Mouse (Mus musculus) CD8-positive naive resting alpha-beta T cell, adult 2 months (primary cell): ENCODE measurements around the gene Irx6.

Experiments
- DNase-seq, 2 experiments: peaks; one replicate each; pipeline ENCODE4 v3.0.0; 2022; ENCODE audit warnings: low read depth in 2 of 2, low spot score in 2 of 2

Irx6 gene

DNA sequence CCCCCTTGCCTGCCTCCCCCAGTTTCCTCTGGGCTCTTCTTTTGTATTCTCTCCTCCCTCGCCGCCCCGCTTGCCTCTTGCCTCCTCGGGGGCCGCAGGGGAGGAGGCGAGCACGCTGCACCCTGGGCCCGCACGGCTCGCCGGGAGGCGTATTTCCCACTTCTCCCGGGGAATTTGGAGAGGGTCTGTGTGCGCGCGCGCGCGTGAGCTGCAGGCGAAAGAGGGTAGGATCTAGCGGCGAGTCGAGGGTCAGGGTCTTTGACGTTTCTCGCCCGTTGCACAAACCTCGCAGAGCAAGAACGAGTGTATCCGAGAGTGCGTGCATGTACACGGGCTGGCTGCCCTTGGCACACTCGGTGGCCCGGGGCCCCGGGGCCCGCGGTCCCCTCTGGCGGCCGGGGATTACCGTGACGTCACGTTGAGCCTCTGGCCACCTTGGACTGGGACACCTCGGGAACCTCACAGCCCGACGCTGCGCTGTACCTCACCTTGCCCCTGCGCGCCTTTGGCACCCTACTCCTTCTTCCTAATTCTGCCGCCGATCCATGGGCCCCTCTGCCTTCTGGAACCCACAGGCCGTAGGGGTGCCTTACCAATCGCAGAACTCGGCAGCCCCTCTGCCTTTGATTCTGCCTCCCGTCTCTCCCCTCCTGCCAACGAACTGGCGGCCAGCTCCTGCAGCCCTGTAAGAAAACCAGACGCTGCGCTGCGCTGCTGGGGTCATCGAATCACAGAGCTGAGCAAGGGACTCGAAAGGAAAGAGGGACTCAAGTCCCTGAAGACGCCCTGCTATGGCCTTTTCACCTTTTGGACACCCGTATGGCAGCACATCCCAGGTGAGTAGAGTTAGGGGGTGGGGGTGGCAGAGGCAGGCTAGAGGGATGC lies at the start of gene Irx6:
Gene Irx6, plus strand, starts transcription at position 45 of the 885 bp plus-strand sequence.
- DNase-seq: no peak

DNA sequence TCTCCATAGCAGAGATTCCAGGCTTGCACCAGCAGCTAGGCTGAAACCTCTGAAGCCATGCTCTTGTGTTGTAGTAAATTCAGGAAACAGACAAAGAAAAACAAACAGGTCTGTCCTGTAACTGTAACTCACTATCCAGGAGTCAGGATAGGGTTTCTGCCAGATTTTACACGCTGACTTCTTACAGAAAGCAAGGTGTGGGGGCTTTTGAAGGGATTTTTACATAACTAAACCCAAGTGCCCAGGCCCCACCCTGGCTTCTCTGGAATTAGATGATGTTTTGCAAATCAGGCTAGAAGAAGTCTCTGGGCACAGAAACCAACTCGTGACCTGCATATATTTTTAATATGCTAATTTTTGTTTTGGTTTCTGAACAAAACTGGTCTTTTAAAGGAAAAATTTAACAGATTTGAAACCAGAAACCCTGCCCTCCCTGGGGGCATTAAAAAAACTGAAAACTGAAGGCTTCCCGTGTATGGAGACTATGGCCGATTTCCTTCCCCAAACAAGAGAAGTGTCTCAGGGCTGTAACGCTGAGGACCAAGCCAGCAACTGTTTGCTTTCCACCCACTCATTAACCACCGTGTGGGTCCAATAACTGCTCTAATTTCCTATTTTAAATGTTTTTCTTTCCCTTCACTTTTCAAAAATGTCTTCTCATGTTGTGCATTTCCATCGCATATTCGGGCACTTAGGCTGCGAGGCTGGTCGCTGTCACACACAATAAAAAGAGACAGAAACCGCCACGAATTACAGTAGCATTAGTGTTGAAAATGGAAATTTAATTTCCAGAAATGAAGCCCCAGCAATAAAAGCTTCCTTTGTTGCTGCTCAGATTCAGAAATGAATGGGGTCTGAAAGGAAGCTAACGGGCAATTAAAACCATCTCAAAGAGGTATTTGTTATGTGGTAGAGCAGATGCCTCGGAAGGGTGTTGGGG lies 45.1 kb upstream of the Irx6 start:
- no peak for DNase-seq

DNA sequence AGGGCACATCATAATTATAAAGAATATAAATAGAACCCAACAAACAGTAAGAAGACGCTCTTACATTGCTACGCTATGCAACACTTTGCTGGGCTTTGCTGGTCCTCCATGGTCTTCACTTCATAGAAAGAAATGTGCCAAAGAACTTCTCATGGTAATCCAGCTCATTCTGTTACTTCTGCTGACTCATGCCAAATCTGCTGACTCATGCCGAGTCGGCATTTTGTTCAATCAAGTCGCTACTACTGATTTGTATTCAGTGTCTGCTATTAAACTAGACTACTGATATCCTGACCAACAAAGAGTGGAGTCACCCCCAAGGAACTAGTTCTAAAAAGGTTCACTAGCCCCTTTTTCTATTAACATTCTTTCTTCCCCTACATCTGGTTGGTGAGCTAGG lies 40.9 kb upstream of the Irx6 start:
- DNase-seq: no peak

DNA sequence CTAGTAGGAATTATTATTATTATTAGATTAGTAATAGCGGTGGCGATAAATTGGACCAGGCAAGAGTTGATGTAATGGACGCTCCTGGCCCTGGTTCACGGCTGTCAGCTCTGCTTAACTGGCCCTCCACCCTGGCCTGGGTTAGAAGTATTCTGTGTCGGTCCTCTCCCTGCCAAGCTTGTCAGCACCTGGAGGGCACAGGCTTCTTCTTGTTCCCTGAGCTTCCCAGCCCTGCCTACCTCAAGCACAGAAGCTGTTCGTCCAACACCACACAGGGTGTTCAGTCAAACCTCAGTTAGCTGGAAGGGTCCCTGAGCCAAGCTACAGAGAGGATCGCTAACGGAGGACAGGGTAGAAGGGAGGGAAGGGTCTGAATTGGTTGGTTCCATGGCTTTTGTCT lies 33.3 kb upstream of the Irx6 start:
- DNase-seq: no peak

DNA sequence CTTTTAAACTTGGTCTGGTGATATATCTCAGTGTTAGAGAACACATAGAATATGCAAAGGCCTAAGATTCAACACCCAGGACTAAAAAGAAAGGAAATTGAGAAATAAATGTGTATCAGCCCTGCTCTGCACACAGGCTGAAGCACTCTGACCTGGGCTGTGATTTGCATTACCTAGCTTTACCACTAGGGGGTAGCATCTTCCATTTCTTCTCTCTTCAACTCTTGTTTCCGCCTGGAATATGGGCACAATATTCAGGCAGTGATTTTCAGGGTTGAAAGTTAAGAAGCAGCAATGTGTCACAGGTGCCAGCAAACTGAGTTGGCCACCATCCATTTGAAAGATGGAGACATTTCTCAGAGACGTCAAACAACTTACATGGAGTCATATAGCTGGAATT lies 27.5 kb upstream of the Irx6 start:
- no peak for DNase-seq

DNA sequence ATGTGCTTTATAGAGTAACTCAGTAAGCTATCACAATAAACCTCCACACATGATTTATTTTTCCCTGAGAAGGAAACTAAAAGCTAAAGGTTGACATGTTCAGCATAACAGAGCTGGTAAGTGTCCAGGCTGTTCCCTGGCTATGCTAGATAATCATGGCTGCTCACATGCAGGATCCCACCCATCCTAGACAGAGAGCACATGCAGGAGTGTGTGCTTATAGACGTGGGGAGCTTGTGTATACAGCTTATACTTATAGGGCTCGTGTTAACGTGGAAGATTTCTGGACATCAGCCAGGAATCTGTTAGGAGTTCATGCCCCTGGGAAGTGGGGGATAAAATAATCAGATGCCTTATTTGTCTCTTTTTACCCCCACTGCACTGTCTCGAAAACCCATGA lies 9.9 kb upstream of the Irx6 start:
- DNase-seq: no peak

DNA sequence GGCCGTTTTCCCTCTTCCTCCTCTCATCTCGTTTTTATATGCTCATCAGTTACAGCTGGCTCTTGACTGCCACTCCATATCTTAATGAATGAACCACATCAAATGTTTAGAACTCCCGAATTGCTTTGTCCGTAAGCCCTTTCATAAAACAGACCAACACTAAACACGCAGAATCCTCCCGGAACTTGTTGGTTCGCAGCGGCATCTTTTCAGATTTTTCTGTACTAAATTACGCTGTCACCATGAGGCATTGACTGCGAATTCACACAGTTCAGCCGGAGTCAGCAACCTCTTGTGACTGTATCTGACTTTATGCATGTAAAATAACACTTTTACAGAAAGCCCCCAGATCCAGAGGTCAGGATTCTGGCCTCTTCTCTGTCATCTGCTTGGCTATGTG lies 3.9 kb upstream of the Irx6 start:
- DNase-seq: no peak

DNA sequence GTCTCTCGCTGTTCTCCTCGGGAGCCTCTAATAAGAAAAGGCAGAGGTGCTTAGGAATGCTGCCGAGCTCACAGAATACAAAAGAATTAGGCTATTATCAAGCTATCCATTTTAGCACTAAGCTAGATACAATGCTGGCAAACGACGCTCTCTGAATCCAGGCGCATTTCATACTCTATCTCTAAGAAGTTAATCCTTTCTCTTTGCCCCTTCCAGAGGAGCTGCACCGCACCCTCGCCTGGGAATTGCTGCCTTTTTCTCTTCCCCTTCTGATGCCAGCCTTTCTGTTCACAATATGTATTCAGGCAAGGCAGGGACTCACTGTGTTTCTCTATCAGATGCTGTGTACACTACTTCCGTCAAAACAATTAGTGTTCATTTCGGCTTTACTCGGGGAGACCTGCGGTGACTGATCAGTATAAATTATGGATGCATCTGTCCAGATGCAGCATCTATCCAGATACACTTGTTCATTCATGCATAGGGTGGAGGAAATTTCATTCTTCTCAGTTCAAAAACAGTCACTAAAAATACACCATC lies 3.4 kb upstream of the Irx6 start:
- no peak for DNase-seq

DNA sequence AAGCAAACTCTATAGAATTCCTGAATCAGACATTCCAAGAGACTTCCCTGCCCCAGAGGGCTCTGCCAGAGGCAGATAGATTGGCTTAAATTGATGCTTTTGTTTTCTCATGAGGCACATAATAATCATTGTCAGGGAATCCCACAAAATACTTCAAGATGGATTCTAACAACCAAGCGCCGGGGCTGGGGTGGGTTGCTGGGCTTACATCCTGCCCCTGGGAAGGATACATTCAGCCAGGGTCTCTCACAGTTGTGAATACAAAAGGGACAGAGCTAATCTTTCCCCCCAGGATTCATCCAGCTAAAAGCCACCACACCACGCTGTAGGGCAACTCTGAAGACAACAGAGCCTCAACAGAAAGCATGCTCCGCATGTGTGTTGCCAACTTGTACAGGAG lies 2.2 kb upstream of the Irx6 start:
- no peak for DNase-seq

DNA sequence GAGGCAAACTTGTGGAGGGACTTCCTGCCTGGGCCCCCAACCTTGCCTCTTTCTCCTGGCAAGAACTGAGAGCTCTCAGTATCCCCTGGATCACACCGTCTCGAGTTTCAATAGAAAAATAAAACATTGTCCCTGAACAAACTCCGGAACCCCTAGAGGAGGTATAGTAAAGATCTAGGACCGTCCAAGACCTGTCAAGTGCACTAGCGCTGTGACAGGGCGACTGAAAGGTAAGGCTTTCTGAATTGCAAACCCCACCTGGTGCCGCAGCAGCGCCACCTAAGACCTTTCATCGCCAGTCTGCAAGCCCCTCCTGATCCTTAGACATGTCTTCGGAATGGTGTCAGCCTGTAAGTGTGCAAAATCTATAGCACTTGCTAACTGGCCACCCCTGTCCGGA lies 987 bp upstream of the Irx6 start:
- DNase-seq: no peak

DNA sequence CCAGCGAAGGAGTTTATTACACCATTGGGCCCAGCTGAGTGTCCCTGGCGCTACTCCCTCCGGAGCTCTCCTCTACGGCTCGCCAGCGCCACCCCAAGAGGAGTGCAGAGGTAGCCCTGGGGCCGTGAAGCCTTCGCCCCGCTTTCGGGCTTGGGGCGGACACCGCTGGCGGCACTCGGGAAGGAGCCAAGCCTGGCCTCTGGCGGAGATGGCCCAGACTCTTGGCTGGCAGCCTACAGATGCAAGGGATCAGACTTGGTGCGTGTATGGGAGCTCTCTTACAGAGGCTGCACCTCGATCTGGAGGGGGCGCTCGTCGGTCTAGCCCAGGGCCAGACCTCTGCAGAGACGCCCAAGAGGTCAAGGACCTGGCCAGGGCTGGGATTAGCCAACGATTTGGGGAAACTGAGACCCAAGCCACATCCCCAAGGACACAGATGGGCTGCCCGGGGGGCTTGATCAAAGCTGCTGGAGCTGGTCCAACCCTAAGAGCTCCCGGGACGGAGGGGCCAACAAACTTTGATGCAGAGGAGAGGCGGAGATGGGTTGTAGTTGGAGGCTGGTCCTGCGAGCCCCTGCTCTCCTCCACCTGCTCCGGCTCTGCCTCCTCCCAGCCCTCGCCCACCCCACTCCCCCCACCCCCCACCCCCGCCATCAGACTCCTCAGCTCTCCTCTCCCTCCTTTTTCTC lies 389 bp upstream of the Irx6 start:
- no peak for DNase-seq

DNA sequence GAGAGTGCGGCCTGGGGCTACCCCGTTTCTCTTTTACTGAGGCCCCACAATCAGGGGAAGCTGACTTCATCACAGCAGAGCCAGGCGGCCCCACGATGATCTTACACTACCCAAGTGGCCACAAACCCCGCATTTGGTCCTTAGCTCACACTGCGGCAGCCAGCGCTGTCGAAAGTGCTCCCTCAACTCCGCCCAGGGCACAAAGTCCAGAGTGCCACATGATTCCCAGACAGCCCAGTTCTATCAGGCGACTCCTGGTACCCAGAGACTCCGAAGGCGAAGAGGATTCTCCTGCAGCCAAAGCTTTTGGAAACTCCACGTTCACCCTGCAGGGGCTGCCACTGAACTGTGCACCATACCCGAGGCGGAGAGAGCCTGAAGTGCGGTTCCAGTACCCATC lies 4.3 kb downstream of the Irx6 start:
- no peak for DNase-seq

DNA sequence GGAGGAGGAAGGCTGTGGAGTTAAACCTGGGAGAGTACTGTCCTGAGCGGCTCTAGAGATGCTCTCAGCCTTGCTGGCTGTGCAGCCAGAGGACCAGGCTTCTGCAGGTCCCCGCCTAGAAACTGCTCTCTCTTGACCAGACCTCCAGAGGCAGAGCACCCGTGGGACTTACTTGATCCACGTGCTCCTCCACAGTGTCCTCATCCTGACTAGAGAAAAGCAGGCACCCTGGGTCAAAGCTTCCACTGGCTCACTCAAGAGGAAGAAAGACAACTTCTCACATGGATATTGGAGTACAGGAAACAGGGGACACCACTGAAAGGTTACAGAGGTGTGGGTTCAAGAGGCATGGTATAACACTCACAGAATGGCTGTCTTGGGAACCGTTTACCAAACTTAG lies 23.3 kb downstream of the Irx6 start:
- no peak for DNase-seq

DNA sequence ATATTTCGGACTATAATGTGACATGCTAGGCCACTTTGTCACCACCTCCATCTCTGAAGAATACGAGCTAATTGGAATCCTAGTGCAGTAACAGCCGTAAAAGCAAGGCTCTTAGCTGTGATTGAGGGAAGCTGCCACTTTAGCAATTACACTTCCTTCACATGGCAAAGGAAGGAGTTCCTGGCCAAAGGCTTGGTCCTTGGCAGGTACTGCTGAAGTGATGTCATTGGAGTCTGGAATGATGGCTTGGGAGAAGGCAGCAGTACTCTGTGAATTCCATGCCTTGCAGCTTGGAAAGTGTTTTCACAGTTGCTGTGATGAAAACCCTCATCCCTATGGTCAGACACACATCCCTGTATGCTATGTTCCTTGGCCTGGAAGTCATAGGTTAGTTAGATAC lies 24.3 kb downstream of the Irx6 start:
- no peak for DNase-seq

DNA sequence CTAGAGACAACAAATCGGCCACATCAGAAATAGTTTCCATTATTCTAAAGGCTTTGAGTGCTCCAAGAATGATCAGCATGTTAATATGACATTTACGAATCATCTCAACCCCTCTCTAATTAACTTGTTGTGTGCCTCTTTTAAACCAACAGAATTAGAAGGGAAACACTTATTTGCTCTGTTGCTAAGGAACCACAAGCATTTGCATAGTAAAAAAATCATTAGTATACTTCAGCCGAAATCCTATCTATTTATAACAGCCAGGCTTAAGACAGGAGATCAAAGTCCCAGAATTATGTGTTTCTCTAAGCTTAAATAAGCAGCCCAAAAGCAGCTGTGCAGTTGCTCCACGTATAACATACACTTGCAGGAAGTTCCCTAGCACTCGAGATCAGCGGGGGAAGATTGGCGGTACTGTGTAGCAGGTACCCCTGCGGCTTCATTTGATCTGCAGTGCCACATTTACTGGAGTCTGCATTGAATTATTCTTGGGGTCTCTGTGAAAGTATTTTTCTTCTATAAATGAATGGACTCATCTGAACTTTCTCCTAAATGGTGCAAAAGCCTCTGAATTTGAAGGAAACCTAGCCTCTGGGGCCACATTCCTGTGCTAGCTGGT lies 25.9 kb downstream of the Irx6 start:
- DNase-seq: no peak

DNA sequence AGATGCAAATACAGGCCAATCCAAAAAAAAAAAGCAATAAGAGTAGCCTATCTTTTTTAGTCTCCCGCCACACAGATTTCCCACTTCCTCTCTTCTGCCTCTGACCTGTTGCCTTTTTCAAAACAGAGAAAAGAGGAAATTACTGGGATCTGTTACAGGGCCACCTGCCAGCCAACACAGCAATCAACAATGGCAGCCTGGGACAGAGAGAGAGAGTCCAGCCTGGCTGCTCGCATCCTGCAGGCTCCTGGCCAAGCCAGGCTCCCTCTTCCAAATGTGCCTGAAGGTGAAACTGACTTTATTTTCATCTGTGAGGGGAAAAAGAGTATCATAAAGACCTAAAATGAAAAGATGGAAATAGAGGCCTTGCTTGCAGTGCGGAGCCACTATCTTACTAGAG lies 29.3 kb downstream of the Irx6 start:
- no peak for DNase-seq

DNA sequence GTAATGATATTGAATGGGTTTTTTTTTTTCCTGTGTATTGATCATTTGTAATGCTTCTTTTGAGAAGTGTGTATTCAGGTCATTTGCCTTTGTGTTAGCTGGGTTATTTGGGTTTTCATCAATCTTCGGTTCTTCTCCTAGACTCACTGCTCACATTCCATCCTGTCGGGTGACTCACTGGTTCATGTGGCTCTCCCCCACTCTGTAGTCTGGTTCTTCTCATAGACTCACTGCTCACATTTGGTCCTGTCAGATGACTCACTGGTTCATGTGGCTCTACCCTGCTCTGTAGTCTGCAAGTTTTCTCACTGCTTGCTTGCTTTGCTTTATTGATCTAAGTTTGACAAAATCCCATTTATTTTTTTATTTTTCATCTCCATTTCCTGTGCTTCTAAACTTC lies 32.2 kb downstream of the Irx6 start:
- no peak for DNase-seq

DNA sequence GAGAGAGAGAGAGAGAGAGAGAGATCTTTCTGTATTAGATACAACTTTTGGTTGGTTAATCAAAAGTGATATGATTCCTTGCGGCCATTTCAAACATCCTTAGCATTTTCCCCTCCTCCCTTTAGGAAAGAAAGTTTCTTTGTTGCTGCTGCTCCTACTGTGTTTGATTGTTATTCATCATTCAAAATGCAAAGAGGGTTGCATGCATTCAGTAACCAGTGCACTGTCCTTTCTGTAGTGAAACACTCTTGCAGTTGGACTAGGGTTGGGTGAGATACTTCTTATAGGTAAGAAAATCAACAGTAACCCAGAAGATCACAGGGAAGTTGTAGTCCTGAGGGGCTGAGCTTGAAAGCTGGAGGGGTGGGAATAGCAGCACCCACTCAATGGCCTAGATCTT lies 39.2 kb downstream of the Irx6 start:
- DNase-seq: no peak

DNA sequence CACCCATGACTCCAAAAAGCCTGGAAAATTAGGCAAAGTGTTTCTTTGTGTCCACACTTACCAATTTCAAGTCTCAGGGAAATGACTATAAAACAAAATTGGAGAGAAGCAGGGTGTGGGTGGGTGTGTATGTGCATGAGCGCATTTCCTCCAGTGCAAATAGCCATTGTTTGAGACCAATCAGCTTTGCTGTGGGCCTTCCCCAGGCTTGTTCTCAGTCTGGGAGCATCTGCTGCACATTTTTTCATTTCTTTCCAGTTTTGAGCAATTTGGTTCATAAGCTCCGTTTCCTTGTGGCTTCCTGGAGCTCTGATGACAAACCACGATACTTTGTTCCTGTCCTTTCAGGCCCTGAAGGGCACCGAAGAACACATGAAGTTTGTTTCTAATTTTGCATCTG lies 43.3 kb downstream of the Irx6 start:
- no peak for DNase-seq

DNA sequence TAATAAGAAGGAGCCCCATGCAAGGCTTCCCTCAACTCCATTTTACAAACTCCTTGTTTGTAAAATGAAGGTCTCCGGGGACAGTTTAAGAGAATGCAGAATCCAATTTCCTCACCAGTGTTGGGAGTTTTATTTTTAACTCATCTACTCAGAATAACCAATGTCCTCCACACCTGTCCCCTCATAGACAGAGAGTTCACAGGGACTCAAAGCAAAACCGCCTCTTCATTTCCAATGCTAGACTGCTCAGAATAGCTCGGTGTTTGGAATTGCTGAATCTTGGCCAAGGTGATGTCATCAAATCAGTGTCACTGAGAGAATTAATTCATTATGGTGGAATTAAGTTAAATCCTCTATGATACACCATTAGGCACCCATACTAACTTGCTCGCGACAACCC lies 44.0 kb downstream of the Irx6 start:
- DNase-seq: no peak
